Mouse (Mus musculus): ENCODE measurements at regions not wholly inside any gene's neighbourhood (a gene's known extent, or its start where the extent isn't known, plus 50 kb on each side); places are given as distances from the start of the nearest gene placed in this dataset.
A peak's percentile ranks its signal among the peaks of the same experiment; 100 is the strongest.

DNA sequence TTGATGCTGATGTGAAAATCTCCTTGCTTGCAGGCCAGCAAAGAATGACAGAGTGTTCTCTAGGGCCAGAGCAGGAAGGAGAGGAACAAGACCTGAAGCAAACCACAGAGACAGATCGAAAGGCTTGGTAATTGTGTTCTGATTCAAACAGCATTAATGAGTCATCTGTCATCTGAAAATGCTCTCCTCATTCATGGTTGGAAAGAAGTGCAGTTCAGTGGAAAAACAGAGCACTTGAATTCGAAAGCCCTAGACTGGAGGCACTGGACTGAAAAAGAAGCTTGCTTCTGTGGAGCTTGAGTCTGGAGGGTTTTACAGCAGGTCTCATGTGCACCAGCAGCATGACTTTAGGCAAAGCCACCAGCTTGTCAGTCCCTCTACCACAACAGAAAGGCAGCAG is 374.3 kb upstream of the B430305J03Rik start:
- Histone ChIP-seq H3K27me3 (no peaks in the 10 kb centered on the region), H3K27ac (no peak overlapping the region), H3K9me3 (no peaks in the 10 kb centered on the region), H3K4me3 (replicated peaks) (no peak overlapping the region), H3K36me3 (replicated peaks) (no peaks in the 10 kb centered on the region), H3K9ac (no peak overlapping the region), H3K4me1 (peaks cover 6% of the 10 kb centered on the region; the same call in 1 of the 2 replicates), H3K4me2 (no peak overlapping the region)
- 54% methylated on average over 2 of the region's 2 CpGs for WGBS
- no peak for ATAC-seq (ENCODE audit: low FRiP score)

DNA sequence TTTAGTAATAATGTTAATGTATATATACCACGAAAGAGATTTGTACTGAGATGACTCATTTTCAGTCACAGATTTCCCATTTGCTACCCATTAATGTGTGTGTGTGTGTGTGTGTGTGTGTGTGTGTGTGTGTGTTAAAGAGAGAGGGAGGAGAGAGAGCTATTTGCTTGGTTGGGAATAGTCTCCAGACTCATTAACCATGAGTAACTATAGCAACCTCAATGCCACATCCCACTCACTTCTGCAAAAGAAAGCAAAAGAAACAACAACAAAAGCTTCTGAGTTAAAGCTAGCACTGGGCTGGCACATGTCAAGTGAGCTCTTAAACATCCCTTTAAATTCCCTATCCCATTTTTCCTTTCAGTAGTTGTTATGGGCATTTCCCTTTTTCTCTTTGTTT is 372.8 kb upstream of the B430305J03Rik start:
- no peaks in the 10 kb centered on the region for H3K36me3 ChIP-seq (replicated peaks)
- H3K9ac ChIP-seq, result no peak overlapping the region
- H3K27ac ChIP-seq, result no peak overlapping the region
- ATAC-seq (ENCODE audit: low FRiP score), result peak; percentile 62; the same call in 1 of the 2 replicates
- H3K9me3 ChIP-seq, result no peaks in the 10 kb centered on the region
- H3K4me1 ChIP-seq, result peaks cover 6% of the 10 kb centered on the region; the same call in 1 of the 2 replicates
- 67% methylated on average over 1 of the region's 1 CpGs for WGBS
- no peak overlapping the region for H3K4me2 ChIP-seq
- no peaks in the 10 kb centered on the region for H3K27me3 ChIP-seq
- H3K4me3 ChIP-seq (replicated peaks), result no peak overlapping the region

DNA sequence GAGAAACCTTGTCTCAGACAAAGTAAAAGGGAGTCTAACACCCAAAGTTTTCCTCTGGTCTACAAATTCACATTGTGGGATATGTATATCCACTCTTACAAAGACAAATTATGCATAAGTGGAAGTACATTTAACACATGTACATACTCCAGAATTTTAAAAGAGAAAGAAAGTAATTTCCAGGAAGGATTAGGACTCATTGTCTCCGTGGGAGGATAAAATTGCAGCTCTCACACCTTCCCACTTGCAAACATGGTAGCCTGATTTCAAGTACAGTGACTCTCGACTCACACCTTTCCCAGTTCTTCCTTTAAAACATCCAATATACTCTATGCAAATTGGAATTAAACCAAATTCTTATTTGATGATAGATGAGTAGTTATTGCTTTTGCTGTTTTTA is 351.0 kb upstream of the B430305J03Rik start:
- H3K27ac ChIP-seq, result no peak overlapping the region
- 79% methylated on average over 2 of the region's 2 CpGs for WGBS
- no peak overlapping the region for H3K4me3 ChIP-seq (replicated peaks)
- no peak for ATAC-seq (ENCODE audit: low FRiP score)
- H3K27me3 ChIP-seq, result no peaks in the 10 kb centered on the region
- no peaks in the 10 kb centered on the region for H3K9me3 ChIP-seq
- no peaks in the 10 kb centered on the region for H3K36me3 ChIP-seq (replicated peaks)
- no peak overlapping the region for H3K9ac ChIP-seq
- no peak overlapping the region for H3K4me2 ChIP-seq
- H3K4me1 ChIP-seq, result no peaks in the 10 kb centered on the region

DNA sequence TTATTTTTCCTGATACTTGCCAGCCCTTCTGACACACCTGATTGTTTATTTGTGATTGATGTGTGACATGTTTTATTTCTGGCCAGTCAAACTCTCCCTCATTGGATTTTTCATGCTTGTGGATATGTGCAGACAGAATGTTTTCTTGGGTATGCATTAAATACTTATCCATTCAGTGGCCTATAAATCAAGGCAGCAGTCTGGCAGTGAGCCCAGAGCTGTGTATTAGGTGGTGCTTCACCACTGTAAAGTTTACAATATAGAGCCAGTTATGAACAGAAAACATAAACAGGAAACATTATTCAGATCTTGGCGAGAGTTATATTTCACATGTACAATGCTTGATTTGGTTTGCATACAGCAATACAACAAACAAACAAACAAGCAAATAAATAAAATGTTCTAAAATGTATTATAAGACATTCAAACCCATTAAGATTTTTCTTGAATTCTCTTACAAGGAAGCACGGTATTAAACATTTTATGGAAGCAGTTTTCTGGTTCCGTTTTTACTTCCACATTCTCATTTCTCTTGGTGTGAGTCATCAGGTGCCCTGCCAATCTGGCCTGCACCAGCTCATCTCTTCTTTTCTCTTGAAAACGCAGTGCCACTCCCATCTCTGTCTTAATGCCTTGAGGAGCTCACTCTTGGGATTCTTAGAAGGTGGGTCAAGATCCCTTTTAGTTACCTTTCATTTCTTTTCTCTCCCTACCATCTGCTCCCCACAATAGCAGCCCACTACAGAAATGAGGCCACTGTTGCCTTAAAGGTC is 322.4 kb upstream of the B430305J03Rik start:
- no peak for ATAC-seq (ENCODE audit: low FRiP score)

GRCm38 (mm10) chr3:61670874-61671273 is 305.1 kb upstream of the B430305J03Rik start:
- H3K36me3 ChIP-seq (replicated peaks), result no peaks in the 10 kb centered on the region
- H3K4me2 ChIP-seq, result no peak overlapping the region
- no peaks in the 10 kb centered on the region for H3K4me1 ChIP-seq
- H3K9me3 ChIP-seq, result no peaks in the 10 kb centered on the region
- H3K27ac ChIP-seq, result no peak overlapping the region
- WGBS, result 76% methylated on average over 1 of the region's 1 CpGs
- H3K9ac ChIP-seq, result no peak overlapping the region
- ATAC-seq (ENCODE audit: low FRiP score), result no peak
- no peak overlapping the region for H3K4me3 ChIP-seq (replicated peaks)
- no peaks in the 10 kb centered on the region for H3K27me3 ChIP-seq

More for the DNA sequence above, 322.4 kb upstream of the B430305J03Rik start:
- Histone ChIP-seq H3K36me3 (replicated peaks) (no peaks in the 10 kb centered on the region), H3K27ac (no peak overlapping the region), H3K27me3 (no peaks in the 10 kb centered on the region), H3K4me3 (replicated peaks) (no peak overlapping the region), H3K4me1 (no peaks in the 10 kb centered on the region), H3K9ac (no peak overlapping the region), H3K4me2 (no peak overlapping the region), H3K9me3 (no peaks in the 10 kb centered on the region)
- WGBS, result 83% methylated on average over 4 of the region's 4 CpGs

GRCm38 (mm10) chr3:61656143-61656542 is 290.4 kb upstream of the B430305J03Rik start:
- no peaks in the 10 kb centered on the region for H3K36me3 ChIP-seq (replicated peaks)
- WGBS, result 74% methylated on average over 2 of the region's 2 CpGs
- no peaks in the 10 kb centered on the region for H3K27me3 ChIP-seq
- no peak overlapping the region for H3K4me3 ChIP-seq (replicated peaks)
- H3K4me1 ChIP-seq, result no peaks in the 10 kb centered on the region
- peak; percentile 14; the same call in 1 of the 2 replicates for ATAC-seq (ENCODE audit: low FRiP score)
- no peak overlapping the region for H3K27ac ChIP-seq
- no peak overlapping the region for H3K4me2 ChIP-seq
- no peaks in the 10 kb centered on the region for H3K9me3 ChIP-seq
- no peak overlapping the region for H3K9ac ChIP-seq

GRCm38 (mm10) chr3:61628535-61628934 is 262.8 kb upstream of the B430305J03Rik start:
- H3K27ac ChIP-seq, result no peak overlapping the region
- H3K9ac ChIP-seq, result no peak overlapping the region
- ATAC-seq (ENCODE audit: low FRiP score), result no peak
- H3K9me3 ChIP-seq, result no peaks in the 10 kb centered on the region
- no peak overlapping the region for H3K4me3 ChIP-seq (replicated peaks)
- no peaks in the 10 kb centered on the region for H3K27me3 ChIP-seq
- H3K4me1 ChIP-seq, result no peaks in the 10 kb centered on the region
- H3K4me2 ChIP-seq, result no peak overlapping the region
- H3K36me3 ChIP-seq (replicated peaks), result no peaks in the 10 kb centered on the region

DNA sequence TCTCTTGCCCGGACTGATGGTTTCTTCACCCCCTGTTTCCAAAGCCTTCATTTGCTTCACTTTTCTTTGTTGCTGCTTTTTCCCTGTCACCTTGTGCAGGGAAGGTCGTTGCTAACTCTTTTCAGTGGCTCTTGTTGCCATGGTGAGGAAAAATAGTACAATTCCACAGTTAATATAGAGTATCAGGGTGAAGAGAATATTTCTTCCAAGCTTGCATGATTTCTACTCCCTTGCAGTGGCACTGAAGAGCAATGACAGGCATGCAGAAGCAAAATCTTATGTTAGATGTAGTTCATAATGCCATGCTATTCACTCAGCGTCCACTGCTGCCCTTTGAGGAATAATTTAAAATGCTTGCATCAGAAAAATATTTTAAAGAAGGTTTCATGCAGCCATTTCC is 262.3 kb upstream of the B430305J03Rik start:
- Histone ChIP-seq H3K9ac (no peak overlapping the region), H3K4me3 (replicated peaks) (no peak overlapping the region), H3K9me3 (no peaks in the 10 kb centered on the region), H3K27me3 (no peaks in the 10 kb centered on the region), H3K27ac (no peak overlapping the region), H3K36me3 (replicated peaks) (no peaks in the 10 kb centered on the region), H3K4me2 (no peak overlapping the region), H3K4me1 (no peaks in the 10 kb centered on the region)
- WGBS, result 53% methylated on average over 3 of the region's 3 CpGs
- no peak for ATAC-seq (ENCODE audit: low FRiP score)

DNA sequence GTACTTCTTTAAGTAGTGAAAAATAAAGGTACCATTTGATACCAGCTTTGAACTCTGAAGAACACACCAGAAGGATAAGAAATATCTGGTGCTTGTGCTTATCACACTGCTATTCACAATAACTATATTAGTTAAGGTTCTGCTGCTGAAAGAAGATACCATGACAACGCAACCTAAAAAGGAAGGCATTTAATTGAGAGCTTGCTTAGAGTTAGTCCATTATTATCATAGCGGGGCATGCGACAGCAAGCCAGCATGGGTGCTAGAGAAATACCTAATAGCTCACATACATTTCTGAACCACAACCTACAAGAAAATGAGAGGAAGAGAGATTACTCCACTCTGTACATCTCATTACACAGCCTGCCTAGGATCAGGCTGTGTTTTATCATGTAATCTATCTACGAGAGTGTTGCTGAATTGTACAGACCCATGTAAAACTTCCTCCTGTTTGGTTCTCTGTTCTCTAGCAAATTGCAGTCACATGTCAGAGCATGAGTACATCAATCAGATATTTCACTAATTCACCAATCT is 258.3 kb upstream of the B430305J03Rik start:
- no peaks in the 10 kb centered on the region for H3K27me3 ChIP-seq
- H3K36me3 ChIP-seq (replicated peaks), result no peaks in the 10 kb centered on the region
- 60% methylated on average over 4 of the region's 4 CpGs for WGBS
- ATAC-seq (ENCODE audit: low FRiP score), result no peak
- H3K4me3 ChIP-seq (replicated peaks), result no peak overlapping the region
- no peaks in the 10 kb centered on the region for H3K4me1 ChIP-seq
- H3K9ac ChIP-seq, result no peak overlapping the region
- H3K27ac ChIP-seq, result no peak overlapping the region
- no peak overlapping the region for H3K4me2 ChIP-seq
- H3K9me3 ChIP-seq, result no peaks in the 10 kb centered on the region

- H3K4me2 ChIP-seq, result no peak overlapping the region
- no peak overlapping the region for H3K27ac ChIP-seq
- H3K4me3 ChIP-seq (replicated peaks), result no peak overlapping the region
- no peaks in the 10 kb centered on the region for H3K9me3 ChIP-seq
- H3K9ac ChIP-seq, result no peak overlapping the region
- H3K4me1 ChIP-seq, result no peaks in the 10 kb centered on the region
- H3K36me3 ChIP-seq (replicated peaks), result no peaks in the 10 kb centered on the region
- no peaks in the 10 kb centered on the region for H3K27me3 ChIP-seq
- 86% methylated on average over 4 of the region's 4 CpGs for WGBS
- no peak for ATAC-seq (ENCODE audit: low FRiP score)
These were observed 239.7 kb upstream of the B430305J03Rik start for GRCm38 (mm10) chr3:61605469-61605868.

DNA sequence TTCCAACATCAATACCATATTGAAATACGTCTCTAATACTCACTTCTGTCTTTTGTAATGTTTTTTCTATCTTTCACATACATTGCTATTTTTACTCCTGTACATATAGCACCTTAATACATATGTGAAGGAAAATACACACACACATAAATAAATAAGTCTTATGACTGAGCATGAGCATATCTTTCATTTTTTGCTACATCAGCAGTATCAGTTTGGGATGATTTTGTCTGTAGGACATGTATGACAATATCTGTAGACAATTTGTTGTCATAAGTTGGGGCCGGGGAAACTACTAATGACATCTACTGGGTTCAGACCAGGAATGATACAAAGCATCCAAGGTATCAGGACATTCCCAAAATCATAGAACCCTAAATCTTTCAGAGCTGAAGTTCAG is 237.1 kb upstream of the B430305J03Rik start:
- Histone ChIP-seq H3K9ac (no peak overlapping the region), H3K4me3 (replicated peaks) (no peak overlapping the region), H3K27ac (no peak overlapping the region), H3K27me3 (no peaks in the 10 kb centered on the region), H3K4me2 (no peak overlapping the region), H3K4me1 (no peaks in the 10 kb centered on the region), H3K9me3 (no peaks in the 10 kb centered on the region), H3K36me3 (replicated peaks) (no peaks in the 10 kb centered on the region)
- ATAC-seq (ENCODE audit: low FRiP score), result no peak
- WGBS, result 84% methylated on average over 2 of the region's 2 CpGs

GRCm38 (mm10) chr3:61595574-61595973 is 229.8 kb upstream of the B430305J03Rik start:
- H3K4me1 ChIP-seq, result no peaks in the 10 kb centered on the region
- no peaks in the 10 kb centered on the region for H3K9me3 ChIP-seq
- H3K36me3 ChIP-seq (replicated peaks), result no peaks in the 10 kb centered on the region
- H3K27me3 ChIP-seq, result no peaks in the 10 kb centered on the region
- no peak overlapping the region for H3K4me3 ChIP-seq (replicated peaks)
- H3K9ac ChIP-seq, result no peak overlapping the region
- no peak for ATAC-seq (ENCODE audit: low FRiP score)
- no peak overlapping the region for H3K4me2 ChIP-seq
- H3K27ac ChIP-seq, result no peak overlapping the region

DNA sequence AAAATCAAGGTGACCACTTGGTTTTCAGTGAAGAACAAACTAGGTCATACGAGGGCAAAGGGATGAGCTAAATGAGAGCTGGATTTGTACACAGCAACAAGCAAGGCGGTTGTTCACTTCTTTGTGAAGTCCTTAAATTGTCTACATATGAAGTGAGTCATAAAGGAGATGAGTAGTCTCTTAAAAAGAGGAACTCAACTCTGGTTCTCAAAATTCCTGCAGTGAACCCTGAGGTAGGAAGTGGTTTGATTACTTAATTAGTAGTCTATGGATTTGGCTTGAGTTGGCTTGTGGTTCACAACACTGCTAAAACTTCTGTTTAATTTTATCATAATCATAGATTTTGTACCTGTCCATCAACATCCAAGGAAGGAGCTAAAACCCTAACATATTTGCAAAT is 226.6 kb upstream of the B430305J03Rik start:
- Histone ChIP-seq H3K4me1 (no peaks in the 10 kb centered on the region), H3K36me3 (replicated peaks) (no peaks in the 10 kb centered on the region), H3K4me3 (replicated peaks) (no peak overlapping the region), H3K27me3 (no peaks in the 10 kb centered on the region), H3K9ac (no peak overlapping the region), H3K9me3 (no peaks in the 10 kb centered on the region), H3K27ac (no peak overlapping the region), H3K4me2 (no peak overlapping the region)
- WGBS, result 94% methylated on average over 2 of the region's 2 CpGs
- ATAC-seq (ENCODE audit: low FRiP score), result no peak

All from forebrain, embryonic 12.5 days (tissue).